Mouse (Mus musculus): Measurements from ENCODE around the gene 2310030G06Rik.

DNA sequence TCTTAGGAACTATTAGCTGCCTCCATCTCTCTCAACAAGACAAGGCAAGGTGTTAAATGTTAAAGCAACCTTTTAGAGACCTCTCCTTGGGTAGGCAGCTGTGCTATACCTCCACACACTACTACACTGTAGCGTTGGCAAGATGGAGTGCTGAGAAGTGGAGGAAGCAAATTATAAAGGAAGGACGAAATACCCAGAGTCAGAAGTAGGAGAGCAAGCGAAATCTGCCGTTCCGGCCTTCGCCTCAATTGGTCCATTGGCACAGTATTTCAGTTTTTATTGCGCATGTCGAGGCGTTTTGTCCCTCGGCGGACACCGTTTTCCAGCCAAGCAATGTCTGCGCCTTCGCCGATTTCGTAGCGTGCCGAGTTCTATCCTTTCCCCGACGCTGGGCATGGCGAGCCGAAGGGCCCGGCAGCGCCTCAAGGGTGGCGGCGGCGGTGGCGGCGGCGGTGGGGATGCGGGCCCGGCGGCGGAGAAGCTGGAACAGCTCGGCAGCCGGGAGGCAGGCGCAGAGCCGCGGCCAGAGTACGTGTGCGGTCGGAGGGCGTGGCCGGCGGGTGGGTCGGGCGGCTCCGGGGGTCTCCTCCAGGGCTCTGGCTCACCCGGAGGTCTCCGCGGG, 28.8 kb upstream of the 2310030G06Rik start, which contains the start of the genes Alg9 and 1110032A03Rik:
- TF ChIP-seq MAX (IDR thresholded peaks at IDR 0.05; ENCODE audit: low read length) = no peak
- no peak for TF ChIP-seq USF2 (IDR thresholded peaks at IDR 0.05; ENCODE audit: borderline replicate concordance in 1 of 2, insufficient read depth in 1 of 2, low read depth in 1 of 2, low read length in 2 of 2)
- no peak for TF ChIP-seq RAD21 (IDR thresholded peaks at IDR 0.05; ENCODE audit: low read depth, low read length)
- TF ChIP-seq NRF1 (IDR thresholded peaks at IDR 0.05; ENCODE audit: insufficient read depth, low read depth, low read length, poor library complexity, severe bottlenecking) = peak; percentile 59; the same call in 1 of the 2 replicates

All from MEL (cell line).